Mouse (Mus musculus): ENCODE measurements around the gene Tbc1d9b.

Tbc1d9b gene

GRCm38 (mm10) chr11:50177111-50177510 lies 45.9 kb downstream of the Tbc1d9b start:
- DNase-seq: no peak

GRCm38 (mm10) chr11:50178532-50179488 lies 47.6 kb downstream of the Tbc1d9b start:
- DNase-seq: no peak

- DNase-seq: no peak
Measured at GRCm38 (mm10) chr11:50180478-50181231, 49.5 kb downstream of the Tbc1d9b start.

GRCm38 (mm10) chr11:50182702-50183101 lies 51.5 kb downstream of the Tbc1d9b start:
- no peak for DNase-seq

- no peak for DNase-seq
Measured at GRCm38 (mm10) chr11:50184788-50185187, 53.6 kb downstream of the Tbc1d9b start.

GRCm38 (mm10) chr11:50188682-50189081 lies 57.5 kb downstream of the Tbc1d9b start:
- DNase-seq: no peak

GRCm38 (mm10) chr11:50190362-50190761 lies 59.2 kb downstream of the Tbc1d9b start:
- no peak for DNase-seq

GRCm38 (mm10) chr11:50192278-50192677 lies 61.1 kb downstream of the Tbc1d9b start:
- DNase-seq: no peak

GRCm38 (mm10) chr11:50194070-50194469 lies 62.9 kb downstream of the Tbc1d9b start:
- no peak for DNase-seq

GRCm38 (mm10) chr11:50194793-50195192 lies 63.6 kb downstream of the Tbc1d9b start:
- no peak for DNase-seq

- peak in 1 of 2 experiments; percentile 16 for DNase-seq
Measured at GRCm38 (mm10) chr11:50197500-50197899, 66.3 kb downstream of the Tbc1d9b start.

- peak in 1 of 2 experiments; percentile 13 for DNase-seq
Measured at GRCm38 (mm10) chr11:50198219-50198846, 67.1 kb downstream of the Tbc1d9b start.

- DNase-seq: peak in 1 of 2 experiments; percentile 20
Measured at GRCm38 (mm10) chr11:50198916-50199315, 67.7 kb downstream of the Tbc1d9b start.

- DNase-seq: peak in 1 of 2 experiments; percentile 10
Measured at GRCm38 (mm10) chr11:50200613-50201012, 69.4 kb downstream of the Tbc1d9b start.

- DNase-seq: no peak
Measured at GRCm38 (mm10) chr11:50201590-50201989, 70.4 kb downstream of the Tbc1d9b start.

- DNase-seq: no peak
Measured at GRCm38 (mm10) chr11:50203302-50203827, 72.2 kb downstream of the Tbc1d9b start.

GRCm38 (mm10) chr11:50205434-50205833 lies 74.2 kb downstream of the Tbc1d9b start:
- no peak for DNase-seq

- no peak for DNase-seq
Measured at GRCm38 (mm10) chr11:50206037-50206436, 74.8 kb downstream of the Tbc1d9b start.

GRCm38 (mm10) chr11:50207344-50207743 lies 76.1 kb downstream of the Tbc1d9b start:
- no peak for DNase-seq

GRCm38 (mm10) chr11:50208039-50208438 lies 76.8 kb downstream of the Tbc1d9b start:
- no peak for DNase-seq

- peak; percentile 92 to 93 for DNase-seq
Measured at GRCm38 (mm10) chr11:50210101-50210504, 78.9 kb downstream of the Tbc1d9b start.

- DNase-seq: peak; percentile 89 to 91
Measured at GRCm38 (mm10) chr11:50210505-50211151, 79.4 kb downstream of the Tbc1d9b start, which contains the start of the genes Sqstm1 and Mgat4b. Gene Sqstm1 (minus strand): TSS chr11:50210827. Gene Mgat4b (plus strand): TSS chr11:50210890.
